Mouse (Mus musculus): Measurements from ENCODE around the gene Aqp1. TPM values are rescaled to one million over a fixed set of nuclear protein-coding genes. Genes with fewer than 3 reads are reported as not detected.

Aqp1 gene
- total RNA-seq, 4 experiments from 2014 or later, result 145 to 259 (median 191) TPM

DNA sequence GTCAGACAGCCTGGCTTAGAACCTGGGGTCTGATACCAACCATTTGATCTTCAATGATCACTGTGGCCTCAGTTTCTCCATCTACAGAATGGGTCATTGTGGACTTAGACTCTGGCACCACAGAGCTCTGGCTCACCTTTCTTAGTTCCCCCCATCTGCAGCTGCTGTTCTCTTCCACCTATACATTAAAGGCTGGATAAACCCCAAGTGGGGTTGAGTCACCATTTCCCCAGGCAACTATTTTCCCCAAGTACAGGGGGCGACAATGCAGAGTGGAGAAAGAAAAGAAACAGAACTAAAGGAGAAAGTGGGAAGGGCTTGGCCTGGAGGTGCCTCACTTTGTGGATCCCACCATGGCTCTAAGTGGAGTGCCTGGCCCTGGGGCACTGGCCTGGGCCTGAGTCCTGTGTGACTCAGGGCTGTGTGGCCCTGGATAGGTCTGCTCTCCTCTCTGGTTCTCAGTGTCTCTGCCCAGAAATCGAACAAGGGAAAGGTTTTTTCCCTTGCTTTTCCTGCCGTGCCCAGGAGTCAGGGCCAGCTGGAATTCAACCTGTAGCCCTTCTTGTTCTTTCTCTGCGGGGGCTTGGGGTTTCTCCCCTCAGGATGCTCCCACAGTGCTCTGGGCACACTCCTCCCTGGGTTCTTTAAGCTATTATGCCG is 20.9 kb downstream of the Aqp1 start:
- no peak for DNase-seq (ENCODE audit: low spot score in 2 of 2)

DNA sequence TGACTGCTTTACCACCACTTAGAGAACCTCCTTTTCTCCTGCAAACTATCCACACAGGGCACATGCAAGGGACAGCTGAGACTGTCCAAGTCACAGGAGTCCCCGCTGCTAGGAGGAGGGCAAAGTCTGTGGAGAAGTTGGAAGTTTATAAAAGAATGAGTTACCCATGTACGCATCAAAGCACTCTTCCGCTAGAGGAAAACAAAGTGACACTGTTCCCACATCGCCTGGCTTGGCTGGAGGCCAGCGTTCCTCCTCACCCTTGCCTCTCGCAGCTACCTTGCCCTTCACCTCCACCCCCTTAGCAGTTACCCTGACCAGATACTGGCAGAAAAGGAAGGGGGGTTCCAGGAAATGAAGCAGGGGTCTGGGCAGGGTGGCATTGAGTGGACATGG is 21.4 kb downstream of the Aqp1 start:
- no peak for DNase-seq (ENCODE audit: low spot score in 2 of 2)

- no peak for DNase-seq (ENCODE audit: low spot score in 2 of 2)
Observed at GRCm38 (mm10) chr6:55358731-55359143, 22.5 kb downstream of the Aqp1 start.

- DNase-seq (ENCODE audit: low spot score in 2 of 2), result no peak
Observed at GRCm38 (mm10) chr6:55362663-55363062, 26.4 kb downstream of the Aqp1 start.

- DNase-seq (ENCODE audit: low spot score in 2 of 2), result no peak
Observed at GRCm38 (mm10) chr6:55367126-55367525, 30.9 kb downstream of the Aqp1 start.

DNA sequence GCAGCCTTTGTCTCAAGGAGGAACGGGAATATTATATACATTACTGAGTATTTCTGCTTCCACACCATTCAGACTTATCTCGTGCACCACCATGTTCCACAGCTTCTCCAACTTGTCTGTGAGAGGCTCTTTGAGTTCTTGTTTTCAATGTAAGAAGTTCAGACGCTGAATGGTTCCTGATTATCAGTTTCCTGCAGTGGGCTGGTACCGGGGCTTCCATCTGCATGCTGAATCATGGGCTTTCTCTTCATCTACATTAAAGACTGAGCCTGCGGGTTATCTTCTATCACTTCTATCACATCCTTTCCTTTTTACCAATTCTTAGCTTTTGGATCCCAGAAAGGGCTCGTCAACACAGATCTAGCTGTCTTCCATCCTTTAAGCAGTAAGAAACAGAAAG is 34.6 kb downstream of the Aqp1 start:
- no peak for DNase-seq (ENCODE audit: low spot score in 2 of 2)

DNA sequence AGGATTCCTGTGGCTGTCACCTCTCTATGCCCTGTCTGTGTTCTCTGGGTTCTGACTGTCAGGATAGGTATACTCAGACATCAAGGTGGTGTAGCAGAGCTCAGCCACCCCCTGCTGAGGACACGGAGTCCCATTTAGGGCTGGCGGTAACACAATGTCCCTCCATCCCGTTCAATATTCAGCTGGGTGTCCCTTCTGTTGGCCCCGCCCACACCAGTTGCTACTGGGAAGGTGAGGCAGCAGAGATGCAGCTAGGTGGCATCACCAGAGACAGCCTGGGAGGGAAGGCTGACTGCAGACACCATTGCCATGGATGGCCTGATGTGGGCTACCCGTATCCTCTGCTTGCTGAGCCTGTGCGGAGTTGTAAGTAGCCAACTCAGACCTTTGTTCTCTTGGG is 39.8 kb downstream of the Aqp1 start, which contains the start of gene Ghrhr:
TSS of gene Ghrhr (plus strand) at position 220 of the 400 bp plus-strand sequence.
- DNase-seq (ENCODE audit: low spot score in 2 of 2), result no peak

DNA sequence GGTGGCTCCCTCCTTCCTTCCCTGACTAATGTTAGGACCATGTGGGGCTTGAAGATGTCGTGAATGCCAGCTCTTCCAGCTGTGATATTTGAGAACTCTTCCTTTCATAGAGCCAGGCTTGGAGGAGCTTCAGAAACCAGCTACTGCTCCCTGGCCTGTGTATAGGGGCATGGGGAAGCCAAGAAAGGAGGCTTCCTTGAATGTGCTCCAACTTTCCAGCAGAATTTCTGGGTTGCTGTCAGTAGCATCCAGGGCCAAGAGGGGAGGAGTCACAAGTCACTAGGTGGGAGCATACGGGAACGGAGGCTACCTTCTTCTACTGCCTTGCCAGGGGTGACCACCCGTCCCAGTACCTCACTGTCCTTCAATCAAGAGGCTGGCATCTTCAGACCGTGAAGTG is 40.3 kb downstream of the Aqp1 start:
- no peak for DNase-seq (ENCODE audit: low spot score in 2 of 2)

DNA sequence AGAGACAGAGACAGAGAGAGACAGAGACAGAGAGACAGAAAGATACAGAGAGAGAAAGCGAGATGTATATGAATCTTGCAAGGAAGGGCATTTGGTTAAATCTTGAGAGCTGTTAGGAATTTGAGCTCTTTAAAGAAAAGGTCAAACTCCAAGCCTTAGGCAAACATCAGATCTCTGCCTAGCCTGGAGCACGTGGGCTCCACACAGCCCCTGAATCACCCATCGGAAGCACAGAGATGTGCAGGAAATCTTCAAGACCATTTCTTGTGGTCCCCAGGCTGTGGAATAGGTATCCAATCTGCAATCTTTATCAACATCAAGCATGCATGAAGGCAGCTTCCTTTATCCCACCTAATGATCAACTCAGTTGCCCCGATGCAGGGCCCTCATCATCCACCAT is 41.2 kb downstream of the Aqp1 start:
- no peak for DNase-seq (ENCODE audit: low spot score in 2 of 2)

DNA sequence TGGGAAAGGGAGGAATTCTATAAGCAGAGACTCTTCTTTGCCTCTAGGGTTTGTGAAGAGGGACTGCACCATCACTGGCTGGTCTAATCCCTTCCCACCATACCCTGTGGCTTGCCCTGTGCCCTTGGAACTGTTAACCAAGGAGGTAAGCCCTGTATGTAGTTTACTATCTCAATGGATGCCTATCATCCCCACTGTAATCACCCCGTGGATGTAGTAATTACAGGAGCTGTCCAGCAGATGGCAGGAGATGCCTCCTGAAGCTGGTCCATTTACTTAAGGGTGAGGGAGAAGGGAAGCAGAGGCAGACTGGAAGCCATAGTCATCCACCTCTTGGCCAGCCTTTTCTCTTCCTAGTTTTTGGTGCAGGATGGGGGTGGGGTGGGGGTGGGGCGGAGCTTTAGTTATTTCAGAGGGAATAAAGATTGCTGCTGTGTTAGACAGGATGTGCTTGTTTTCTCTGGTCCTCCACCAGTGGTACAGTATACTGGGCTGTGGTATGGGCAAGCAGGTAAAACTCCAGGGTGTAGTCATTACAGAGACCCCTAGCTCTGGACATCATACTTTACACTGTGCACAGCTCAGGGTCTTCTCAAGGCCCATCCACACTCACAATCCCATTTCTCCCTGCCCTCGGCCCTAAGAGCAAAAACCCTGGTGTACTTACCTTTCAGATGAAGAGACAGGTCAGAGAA is 43.6 kb downstream of the Aqp1 start:
- DNase-seq (ENCODE audit: low spot score in 2 of 2), result no peak

GRCm38 (mm10) chr6:55381966-55382365 is 45.7 kb downstream of the Aqp1 start:
- DNase-seq (ENCODE audit: low spot score in 2 of 2), result no peak

DNA sequence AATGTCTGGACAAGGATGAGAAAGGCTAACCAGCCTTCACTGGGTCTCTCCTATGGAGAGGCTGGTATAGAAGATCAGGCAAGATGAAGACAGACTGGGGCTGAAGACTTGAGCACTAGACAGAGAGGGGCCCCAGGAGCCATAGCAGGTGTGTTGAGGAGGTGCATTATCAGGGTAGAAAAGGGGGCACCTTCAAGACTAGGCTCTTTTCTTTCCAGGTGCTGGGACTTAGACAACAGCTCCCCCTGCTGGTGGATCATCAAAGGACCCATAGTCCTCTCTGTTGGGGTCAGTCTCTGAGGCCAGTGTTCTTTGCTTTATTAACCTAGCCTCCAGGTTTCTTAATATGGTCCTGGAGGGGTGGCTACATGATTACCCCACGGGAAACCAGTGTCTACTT is 47.7 kb downstream of the Aqp1 start:
- peak; percentile 36 to 38 for DNase-seq (ENCODE audit: low spot score in 2 of 2)

GRCm38 (mm10) chr6:55384356-55384951 is 48.2 kb downstream of the Aqp1 start:
- DNase-seq (ENCODE audit: low spot score in 2 of 2), result no peak

DNA sequence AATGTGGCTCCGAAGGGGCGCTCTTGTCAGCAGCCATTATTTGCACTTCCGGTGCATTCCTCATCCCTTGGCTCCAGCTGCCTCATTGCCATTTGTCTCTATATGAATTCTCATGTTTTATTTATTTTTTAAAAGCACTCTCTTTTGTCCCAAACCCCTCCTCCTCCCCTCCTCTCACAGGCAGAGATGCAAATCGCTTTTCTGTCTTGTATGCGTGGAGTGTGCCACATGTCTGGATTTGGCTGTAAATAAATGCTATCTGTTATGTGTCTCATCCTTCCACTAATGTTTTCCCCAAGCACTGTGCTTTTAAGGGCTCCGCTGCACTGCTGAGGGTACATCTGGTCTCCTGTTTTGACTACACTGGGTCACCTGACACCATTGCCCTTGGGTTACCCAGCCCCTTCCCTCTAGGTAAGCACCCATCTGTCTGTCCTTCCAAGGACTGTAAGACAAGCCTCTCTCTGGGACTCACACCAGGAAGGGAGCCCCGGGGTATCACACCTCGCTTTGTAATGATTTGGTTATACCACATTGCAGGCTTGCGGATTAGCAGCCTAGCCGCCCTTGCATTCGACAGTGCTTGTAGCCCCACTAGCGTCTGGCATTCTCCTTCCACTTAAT is 52.4 kb downstream of the Aqp1 start:
- no peak for DNase-seq (ENCODE audit: low spot score in 2 of 2)

- no peak for DNase-seq (ENCODE audit: low spot score in 2 of 2)
Observed at GRCm38 (mm10) chr6:55389321-55389720, 53.1 kb downstream of the Aqp1 start.

- no peak for DNase-seq (ENCODE audit: low spot score in 2 of 2)
Observed at GRCm38 (mm10) chr6:55391814-55392213, 55.6 kb downstream of the Aqp1 start.

DNA sequence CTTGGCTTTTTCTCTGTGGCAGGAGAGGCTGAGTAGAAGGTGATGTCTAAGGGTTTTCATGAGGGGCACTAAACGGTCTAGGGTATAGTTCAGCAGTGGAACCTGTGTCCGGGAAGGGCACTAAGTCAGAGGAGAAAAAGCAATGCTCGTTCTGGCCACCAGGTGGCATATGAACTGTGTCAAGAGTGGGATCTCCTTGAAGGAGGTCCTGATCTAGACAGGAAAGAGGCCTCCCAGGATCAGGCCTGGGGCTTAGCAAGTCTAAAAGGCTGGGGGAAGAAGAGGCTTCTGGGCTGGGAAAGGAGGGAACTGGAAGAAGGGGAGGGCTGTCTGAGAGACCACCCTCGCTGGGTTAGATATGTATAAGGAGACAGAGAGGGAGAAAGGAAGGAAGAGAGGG is 56.2 kb downstream of the Aqp1 start:
- peak; percentile 54 to 56 for DNase-seq (ENCODE audit: low spot score in 2 of 2)

DNA sequence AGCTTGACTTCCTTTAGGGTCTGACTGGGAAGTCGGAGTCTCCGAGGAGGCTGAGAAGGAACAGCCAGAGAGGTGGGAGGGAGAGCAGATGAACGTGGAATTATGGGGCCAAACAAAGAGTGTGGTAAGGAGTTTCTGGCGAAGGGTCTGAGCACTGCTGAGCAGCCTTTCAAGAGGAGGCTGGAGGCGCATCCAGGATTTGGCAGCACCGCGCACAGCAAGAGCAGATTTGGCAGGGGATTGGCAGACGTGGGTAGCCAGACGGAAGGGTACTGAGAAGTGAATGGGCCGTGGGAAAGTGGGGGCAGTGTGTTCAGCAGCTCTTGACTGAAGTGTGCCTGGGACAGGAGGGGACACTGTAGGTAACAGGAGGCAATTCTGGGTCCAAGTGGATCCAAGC is 58.6 kb downstream of the Aqp1 start:
- DNase-seq (ENCODE audit: low spot score in 2 of 2), result no peak

DNA sequence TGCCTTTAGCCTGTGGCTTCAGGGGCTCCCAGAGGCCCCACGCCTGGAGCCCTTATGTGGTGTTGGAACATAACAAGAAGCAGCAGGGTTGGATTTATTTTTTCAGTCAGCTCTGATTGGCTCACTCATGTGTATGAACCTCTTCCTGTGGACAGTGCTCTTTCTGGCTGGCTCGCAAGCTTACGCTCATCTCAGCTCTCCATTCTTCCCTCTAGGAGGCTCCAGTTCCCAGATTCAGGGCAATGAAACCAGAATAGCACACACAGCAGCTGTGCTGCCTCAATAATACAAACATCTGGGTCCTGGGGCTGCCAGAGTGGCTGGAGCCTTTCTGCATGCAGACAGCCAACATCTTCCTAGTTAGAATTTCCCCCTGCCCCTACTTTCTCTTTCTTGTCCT is 59.9 kb downstream of the Aqp1 start:
- peak; percentile 25 to 44 for DNase-seq (ENCODE audit: low spot score in 2 of 2)

GRCm38 (mm10) chr6:55396622-55397041 is 60.4 kb downstream of the Aqp1 start:
- DNase-seq (ENCODE audit: low spot score in 2 of 2), result peak in 1 of 2 experiments; percentile 32
